Mouse (Mus musculus) kidney, adult 8-10 months (tissue): ENCODE measurements around the gene Nceh1.
"Not testable (repeated sequence)": the region's sequence is repeated elsewhere in the genome, so short reads cannot be mapped to it uniquely, and the experiment has no call there.

Experiments used
- DNase-seq, 2 experiments: peaks; one replicate each; pipeline ENCODE4 v3.0.0; 2022

Nceh1 gene

GRCm38 (mm10) chr3:27288301-27288700 is 105.5 kb downstream of the Nceh1 start:
- no peak for DNase-seq

- peak; percentile 47 to 61 for DNase-seq
Measured at GRCm38 (mm10) chr3:27288909-27289308, 106.1 kb downstream of the Nceh1 start.

- DNase-seq = no peak
Measured at GRCm38 (mm10) chr3:27290285-27290684, 107.5 kb downstream of the Nceh1 start.

- peak in 1 of 2 experiments; percentile 45 for DNase-seq
Measured at GRCm38 (mm10) chr3:27290945-27291344, 108.2 kb downstream of the Nceh1 start.

GRCm38 (mm10) chr3:27291411-27291810 is 108.6 kb downstream of the Nceh1 start:
- not testable (repeated sequence) for DNase-seq

- no peak for DNase-seq
Measured at GRCm38 (mm10) chr3:27293645-27294385, 111.0 kb downstream of the Nceh1 start.

GRCm38 (mm10) chr3:27300451-27300850 is 117.7 kb downstream of the Nceh1 start:
- no peak for DNase-seq

- no peak for DNase-seq
Measured at GRCm38 (mm10) chr3:27302339-27303022, 119.7 kb downstream of the Nceh1 start.

GRCm38 (mm10) chr3:27306815-27307214 is 124.0 kb downstream of the Nceh1 start:
- no peak for DNase-seq

- no peak for DNase-seq
Measured at GRCm38 (mm10) chr3:27310973-27311372, 128.2 kb downstream of the Nceh1 start.

GRCm38 (mm10) chr3:27311475-27311874 is 128.7 kb downstream of the Nceh1 start:
- no peak for DNase-seq

GRCm38 (mm10) chr3:27314506-27315164 is 131.9 kb downstream of the Nceh1 start:
- no peak for DNase-seq

GRCm38 (mm10) chr3:27316559-27317287 is 134.0 kb downstream of the Nceh1 start, which contains the start of gene Tnfsf10:
Tnfsf10 (plus strand) TSS chr3:27317028.
- DNase-seq = peak; percentile 69 to 70

- DNase-seq = no peak
Measured at GRCm38 (mm10) chr3:27317288-27318024, 134.7 kb downstream of the Nceh1 start.

GRCm38 (mm10) chr3:27319650-27320049 is 136.9 kb downstream of the Nceh1 start:
- peak; percentile 47 to 60 for DNase-seq

- DNase-seq = peak; percentile 76 to 81
Measured at GRCm38 (mm10) chr3:27320613-27321495, 138.1 kb downstream of the Nceh1 start.

- no peak for DNase-seq
Measured at GRCm38 (mm10) chr3:27322591-27322990, 139.8 kb downstream of the Nceh1 start.

- DNase-seq = peak; percentile 58 to 69
Measured at GRCm38 (mm10) chr3:27323551-27323950, 140.8 kb downstream of the Nceh1 start.

- peak; percentile 74 to 75 for DNase-seq
Measured at GRCm38 (mm10) chr3:27326633-27327191, 143.9 kb downstream of the Nceh1 start.

- no peak for DNase-seq
Measured at GRCm38 (mm10) chr3:27330706-27331105, 147.9 kb downstream of the Nceh1 start.
